Mouse (Mus musculus) cerebellum, adult 2 months (tissue): ENCODE data around the gene Ttc30a1.
"Not testable (repeated sequence)": the region's sequence is repeated elsewhere in the genome, so short reads cannot be mapped to it uniquely, and the experiment has no call there.

ENCODE experiments used
- CTCF ChIP-seq: fragments of 200-500 bp; IDR thresholded peaks from 2 replicates; pipeline ENCODE4 v1.5.1; 2011; ENCODE audit warnings: low read depth, mild to moderate bottlenecking, control low read depth, low read length, moderate library complexity, borderline replicate concordance; ENCODE audit not compliant: insufficient read depth
- POLR2A ChIP-seq: fragments of 200-500 bp; IDR thresholded peaks from 2 replicates; pipeline ENCODE4 v1.6.1; 2011; ENCODE audit warnings: low read length, control low read depth, borderline replicate concordance; ENCODE audit not compliant: insufficient read depth

DNA sequence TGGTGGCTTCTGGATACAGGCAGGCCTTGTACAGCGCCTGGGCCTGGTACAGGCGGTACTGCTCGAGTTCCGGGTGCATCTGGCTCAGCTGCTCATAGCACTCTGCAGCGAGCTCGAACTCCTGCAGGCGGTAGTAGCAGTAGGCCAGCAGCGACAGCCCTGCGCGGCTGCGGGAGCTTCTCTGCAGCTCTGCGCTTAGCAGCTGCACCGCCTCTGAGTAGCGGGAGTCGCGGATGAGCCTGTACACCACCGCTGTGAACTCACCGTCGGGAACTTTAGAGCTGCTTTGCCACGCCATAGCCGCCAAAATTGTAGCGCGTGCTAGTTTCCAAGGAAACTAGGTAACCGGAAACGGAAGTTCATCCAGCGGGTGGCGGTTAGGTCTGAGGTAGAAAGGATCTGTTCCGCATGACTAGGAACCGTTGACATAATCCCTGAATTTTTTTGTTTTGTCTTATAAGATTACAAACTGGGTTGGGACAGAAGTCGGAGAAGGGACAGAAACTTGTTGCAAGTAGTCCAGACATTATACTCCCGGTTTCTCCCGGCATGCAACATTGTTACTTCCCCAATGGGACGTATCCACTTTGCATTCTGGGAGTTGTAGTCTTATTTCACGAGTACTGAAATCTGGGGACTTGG, at the start of gene Ttc30a1:
- TF ChIP-seq POLR2A = 0 out of 2 replicates have a peak, but pooled peaks have one; percentile 27
- not testable (repeated sequence) for TF ChIP-seq CTCF
